Mouse (Mus musculus) effector memory CD4-positive, alpha-beta T cell, adult 5 months (primary cell): ENCODE data around the gene Patz1. TPM values are rescaled to one million over a fixed set of nuclear protein-coding genes. Genes with fewer than 3 reads are reported as not detected.

Experiments
- polyA plus RNA-seq: library from polyadenylated mRNA; unstranded; fragments of 100-300 nt; shearing (Covaris generic); gene quantifications from one replicate; pipeline ENCODE4 v1.2.1, GENCODE M21; 2017

Patz1 gene
- polyA plus RNA-seq, result 25.2 TPM

GRCm38 (mm10) chr11:3288521-3289301 lies at the start of gene Patz1:
Gene Patz1 (plus strand): TSS chr11:3288874.

GRCm38 (mm10) chr11:3266079-3266685 lies 22.5 kb upstream of the Patz1 start, which contains the start of gene Drg1:
Gene Drg1 (minus strand): TSS chr11:3266415.

GRCm38 (mm10) chr11:3329891-3330451 lies 41.3 kb downstream of the Patz1 start, which contains the start of gene Pik3ip1:
Gene Pik3ip1 (plus strand): TSS chr11:3330401.

Other genes with a start within 250 kb of the Patz1 start
- gene Sfi1, start 95.4 kb upstream of the Patz1 start, polyA plus RNA-seq, result 34.7 TPM
- gene Eif4enif1, start 86.5 kb upstream of the Patz1 start, polyA plus RNA-seq, result 31.9 TPM
- gene Drg1, start 22.5 kb upstream of the Patz1 start, polyA plus RNA-seq, result 89.7 TPM
- 78.9 TPM for gene Pik3ip1, start 41.5 kb downstream of the Patz1 start, polyA plus RNA-seq
- 51.5 TPM for gene Limk2, start 120.3 kb downstream of the Patz1 start, polyA plus RNA-seq
- gene Rnf185, start 163.5 kb downstream of the Patz1 start, polyA plus RNA-seq, result 25.4 TPM
- gene Pla2g3, start 199.4 kb downstream of the Patz1 start, polyA plus RNA-seq, result 0.15 TPM
- not detected for gene Inpp5j, start 215.9 kb downstream of the Patz1 start, polyA plus RNA-seq
- gene Selenom, start 225.8 kb downstream of the Patz1 start, polyA plus RNA-seq, result 4.8 TPM